Mouse (Mus musculus): Measurements from ENCODE around the gene 4930556J24Rik. TPM values are rescaled to one million over a fixed set of nuclear protein-coding genes. Genes with fewer than 3 reads are reported as not detected.
"Not testable (repeated sequence)": the region's sequence is repeated elsewhere in the genome, so short reads cannot be mapped to it uniquely, and the experiment has no call there.

4930556J24Rik gene
- total RNA-seq (2022), result not detected

DNA sequence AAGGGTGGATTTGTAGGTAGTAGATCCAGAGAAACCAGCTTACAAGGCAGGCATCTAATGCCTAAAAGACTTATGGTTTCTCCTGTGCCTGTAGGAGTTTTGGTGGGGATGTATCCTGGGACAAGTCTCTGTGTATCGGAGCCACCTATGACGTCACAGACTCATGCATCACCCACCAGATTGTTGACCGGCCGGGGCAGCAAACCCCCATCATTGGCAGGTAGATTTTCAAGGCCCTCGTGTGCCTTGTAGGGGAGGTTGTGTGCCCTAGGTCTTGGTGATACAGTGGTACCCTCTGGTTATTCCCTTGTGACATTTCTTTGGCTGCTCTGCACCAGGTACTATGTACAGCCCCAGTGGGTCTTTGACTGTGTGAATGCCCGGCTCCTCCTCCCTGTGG is at the start of gene 4930556J24Rik:
Gene 4930556J24Rik (minus strand): TSS at position 101 of the 400 bp plus-strand sequence.
- DNase-seq (ENCODE audit: low spot score), result no peak

DNA sequence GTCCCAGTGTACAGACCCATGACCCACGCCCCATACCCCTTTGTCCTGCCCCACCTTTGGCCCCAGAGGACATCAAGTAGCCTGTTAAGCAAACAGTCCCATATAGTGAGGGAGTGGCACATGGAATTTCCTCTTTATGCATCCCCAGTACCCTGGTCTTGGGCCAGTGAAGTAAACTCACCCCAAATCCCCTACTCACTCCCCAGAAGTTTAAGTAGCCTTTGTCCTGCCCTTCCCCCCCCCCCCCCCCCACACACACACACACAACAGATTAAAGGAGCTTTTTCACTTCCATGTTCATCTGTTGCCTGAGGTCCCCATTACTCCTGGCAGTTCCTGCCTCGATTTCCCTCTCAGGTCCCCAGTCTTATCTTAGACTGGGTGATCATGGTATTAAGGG is 46.7 kb upstream of the 4930556J24Rik start:
- DNase-seq (ENCODE audit: low spot score), result no peak

DNA sequence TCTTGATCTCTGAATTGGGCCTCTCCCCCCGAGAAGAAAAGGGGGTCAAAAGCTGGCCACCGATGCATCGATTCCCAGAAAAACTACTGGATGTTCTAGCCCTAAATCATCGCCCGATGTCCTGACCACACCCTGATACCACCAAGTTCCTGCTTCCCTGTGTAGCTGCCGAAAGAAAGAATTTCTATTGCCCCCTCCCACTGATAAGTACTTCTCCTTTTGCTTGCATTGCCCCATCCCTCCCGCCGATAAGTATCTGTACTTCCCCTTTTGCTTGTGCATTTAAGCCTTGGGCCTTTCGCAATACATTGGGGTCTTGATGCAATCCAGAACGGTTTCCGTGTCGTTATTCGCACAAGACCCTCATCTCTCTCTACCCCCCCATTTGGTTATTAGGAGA is 45.5 kb upstream of the 4930556J24Rik start:
- DNase-seq (ENCODE audit: low spot score), result not testable (repeated sequence)

DNA sequence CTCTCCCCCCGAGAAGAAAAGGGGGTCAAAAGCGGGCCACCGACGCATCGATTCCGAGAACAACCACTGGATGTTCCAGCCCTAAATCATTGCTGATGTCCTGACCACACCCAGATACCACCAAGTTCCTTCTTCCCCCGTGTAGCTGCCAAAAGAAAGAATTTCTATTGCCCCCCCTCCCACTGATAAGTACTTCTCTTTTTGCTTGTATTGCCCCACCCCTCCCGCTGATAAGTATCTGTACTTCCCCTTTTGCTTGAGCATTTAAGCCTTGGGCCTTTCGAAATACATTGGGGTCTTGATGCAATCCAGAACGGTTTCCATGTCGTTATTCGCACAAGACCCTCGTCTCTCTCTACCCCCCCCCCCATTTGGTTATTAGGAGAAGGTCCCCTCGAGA is 39.2 kb upstream of the 4930556J24Rik start:
- not testable (repeated sequence) for DNase-seq (ENCODE audit: low spot score)

DNA sequence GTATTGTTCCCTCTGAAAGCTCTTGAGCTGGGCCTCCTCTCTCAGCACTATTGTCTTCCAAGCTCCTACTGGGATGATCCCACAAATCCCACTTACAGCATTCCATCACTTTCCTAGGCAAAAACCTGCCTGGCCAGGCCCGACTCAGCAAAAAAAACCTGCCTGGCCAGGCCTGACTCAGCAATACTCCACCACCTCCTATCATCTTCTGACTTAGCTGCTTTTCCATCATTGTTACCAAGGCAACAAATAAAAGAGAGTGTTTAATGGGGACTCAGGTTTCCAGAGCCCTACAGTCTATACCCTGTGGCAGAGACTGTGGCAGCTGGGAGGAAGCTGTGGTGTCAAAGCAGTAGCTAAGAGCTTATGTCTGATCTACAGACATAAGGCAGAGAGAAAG is 36.0 kb upstream of the 4930556J24Rik start:
- DNase-seq (ENCODE audit: low spot score), result no peak

DNA sequence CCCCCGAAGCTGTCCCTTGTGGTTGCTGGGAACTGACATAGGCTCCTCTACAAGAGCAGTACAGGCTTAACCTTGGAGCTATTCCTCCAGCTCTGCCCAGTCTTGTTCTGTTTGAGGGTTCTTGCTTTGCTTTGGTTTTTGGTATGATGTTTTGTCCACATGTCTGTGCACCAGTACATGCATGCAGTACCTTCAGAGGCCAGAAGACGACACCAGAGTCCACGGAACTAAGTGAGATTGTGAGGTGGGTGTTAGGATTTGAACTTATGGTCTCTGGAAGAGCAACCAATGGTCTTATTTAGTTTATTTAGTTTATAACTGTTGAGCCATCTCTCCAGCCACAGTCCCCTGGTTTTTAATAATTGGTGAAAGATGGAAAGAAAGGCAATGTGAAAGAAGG is 29.9 kb upstream of the 4930556J24Rik start:
- DNase-seq (ENCODE audit: low spot score), result no peak

DNA sequence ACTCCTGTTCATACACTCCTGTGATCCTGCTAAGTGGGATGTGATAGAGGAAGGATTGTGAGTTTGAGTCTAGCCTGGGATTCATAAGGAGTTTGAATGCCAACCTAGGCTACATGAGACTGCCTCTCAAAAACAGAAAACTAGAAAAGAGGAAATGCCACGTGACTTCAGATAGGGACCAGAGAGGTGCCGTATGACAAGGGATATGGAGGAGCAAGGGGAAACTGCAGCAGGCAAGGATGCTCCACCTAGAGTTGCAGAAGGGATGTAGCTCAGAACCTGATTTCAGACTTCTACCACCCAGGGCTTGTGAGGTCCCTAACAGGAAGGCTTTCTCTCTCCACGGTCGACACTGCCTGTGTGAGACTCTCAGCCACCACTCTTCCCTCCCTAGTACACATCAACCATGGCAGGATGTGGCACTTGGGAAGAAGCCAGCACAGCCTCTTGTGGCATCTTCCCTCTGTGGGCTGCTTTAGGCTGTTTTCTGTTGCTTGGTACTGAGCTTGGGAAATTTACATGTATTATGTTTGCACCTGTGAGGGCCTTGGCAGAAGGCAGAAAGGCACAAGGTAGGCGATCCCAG is 28.7 kb upstream of the 4930556J24Rik start:
- DNase-seq (ENCODE audit: low spot score), result no peak

DNA sequence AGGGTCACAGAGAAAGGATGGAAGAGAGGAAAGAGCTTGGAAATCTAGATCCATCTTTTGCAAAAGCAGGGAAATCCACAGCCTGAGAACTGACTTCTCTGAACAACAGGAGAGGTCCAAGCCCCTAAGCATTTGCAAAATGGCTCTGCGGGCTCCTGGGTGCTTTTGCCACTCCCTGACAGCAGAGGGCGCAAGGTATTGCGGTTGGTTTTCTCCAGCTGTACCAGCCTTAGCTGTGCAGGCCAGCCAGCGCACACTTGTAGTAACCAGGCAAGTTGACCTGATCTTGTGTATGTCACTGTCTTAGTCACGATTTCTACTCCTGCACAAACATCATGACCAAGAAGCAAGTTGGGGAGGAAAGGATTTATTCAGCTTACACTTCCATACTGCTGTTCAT is 25.0 kb upstream of the 4930556J24Rik start:
- DNase-seq (ENCODE audit: low spot score), result peak; percentile 18

DNA sequence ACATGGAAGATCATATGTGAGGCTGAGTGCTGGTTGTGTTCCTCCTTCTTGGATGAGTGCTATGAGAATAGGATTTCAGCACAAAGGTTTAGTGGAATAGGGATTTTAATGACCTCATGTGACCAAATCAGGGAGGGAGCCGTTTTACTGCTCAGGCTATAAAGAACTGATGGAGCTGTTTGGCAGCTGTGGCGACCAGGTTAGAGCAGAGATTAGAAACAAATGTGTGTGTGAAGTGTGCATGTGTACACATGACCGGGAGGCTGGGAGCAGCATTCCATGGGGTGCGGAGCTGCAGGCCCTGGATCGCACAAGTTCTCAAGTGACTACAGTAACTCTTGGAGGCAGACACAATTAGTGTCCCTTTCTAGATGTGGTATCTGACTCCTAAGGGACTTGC is 23.0 kb upstream of the 4930556J24Rik start:
- DNase-seq (ENCODE audit: low spot score), result no peak

DNA sequence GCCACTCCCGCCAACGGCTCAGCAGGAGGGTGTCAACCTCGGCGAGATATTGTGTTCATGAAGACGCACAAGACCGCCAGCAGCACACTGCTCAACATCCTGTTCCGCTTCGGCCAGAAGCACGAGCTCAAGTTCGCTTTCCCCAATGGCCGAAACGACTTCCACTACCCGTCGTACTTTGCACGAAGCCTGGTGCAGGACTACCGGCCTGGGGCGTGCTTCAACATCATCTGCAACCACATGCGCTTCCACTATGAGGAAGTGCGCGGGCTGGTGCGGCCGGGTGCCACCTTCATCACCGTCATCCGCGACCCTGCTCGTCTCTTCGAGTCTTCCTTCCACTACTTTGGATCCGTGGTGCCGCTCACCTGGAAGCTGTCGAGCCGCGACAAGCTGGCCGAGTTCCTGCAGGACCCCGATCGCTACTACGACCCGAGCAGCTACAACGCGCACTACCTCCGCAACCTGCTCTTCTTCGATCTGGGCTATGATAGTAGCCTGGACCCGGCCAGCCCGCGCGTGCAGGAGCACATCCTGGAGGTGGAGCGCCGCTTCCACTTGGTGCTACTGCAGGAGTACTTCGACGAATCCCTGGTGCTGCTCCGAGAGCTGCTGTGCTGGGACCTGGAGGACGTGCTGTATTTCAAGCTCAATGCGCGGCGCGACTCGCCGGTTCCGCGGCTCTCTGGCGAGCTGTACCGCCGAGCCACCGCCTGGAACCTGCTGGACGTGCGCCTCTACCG is 21.6 kb upstream of the 4930556J24Rik start:
- DNase-seq (ENCODE audit: low spot score), result no peak

DNA sequence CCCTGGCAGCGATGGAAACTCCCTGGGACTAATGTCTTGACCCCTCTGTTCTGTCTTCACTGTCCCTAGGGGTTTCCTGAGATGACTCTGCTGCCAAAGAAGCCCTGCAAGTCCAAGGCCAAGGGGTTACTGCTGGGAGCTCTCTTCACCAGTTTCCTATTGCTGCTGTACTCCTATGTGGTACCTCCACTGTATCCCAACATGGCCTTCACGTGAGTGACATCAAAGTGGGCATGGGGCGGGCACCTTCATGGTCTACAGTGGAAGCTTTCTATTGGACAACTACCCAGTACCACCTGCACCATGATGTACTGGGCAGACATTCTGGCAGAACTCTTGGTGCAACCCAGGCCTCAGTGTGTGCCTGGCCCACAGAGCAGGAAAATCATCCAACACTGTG is 20.3 kb upstream of the 4930556J24Rik start:
- DNase-seq (ENCODE audit: low spot score), result no peak

DNA sequence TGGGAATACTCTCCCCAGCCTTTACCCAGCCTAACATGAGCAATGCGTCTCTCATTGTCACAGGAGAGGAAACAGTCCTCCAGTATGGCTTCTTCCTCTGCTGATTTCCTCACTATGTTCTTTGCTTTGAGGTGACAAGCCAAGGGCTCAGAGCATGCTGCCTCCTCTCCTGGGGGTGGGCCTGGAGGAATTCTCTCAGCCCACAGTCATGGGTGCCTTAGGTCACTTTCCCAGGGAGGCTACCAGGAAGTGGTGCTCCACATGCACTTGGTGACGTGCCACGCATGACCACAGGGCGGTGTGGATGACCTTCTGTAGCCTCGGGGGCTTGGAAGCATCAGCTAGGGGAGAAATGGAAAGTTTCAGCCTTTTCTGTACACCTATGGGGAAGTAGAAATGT is 18.9 kb upstream of the 4930556J24Rik start:
- DNase-seq (ENCODE audit: low spot score), result no peak

DNA sequence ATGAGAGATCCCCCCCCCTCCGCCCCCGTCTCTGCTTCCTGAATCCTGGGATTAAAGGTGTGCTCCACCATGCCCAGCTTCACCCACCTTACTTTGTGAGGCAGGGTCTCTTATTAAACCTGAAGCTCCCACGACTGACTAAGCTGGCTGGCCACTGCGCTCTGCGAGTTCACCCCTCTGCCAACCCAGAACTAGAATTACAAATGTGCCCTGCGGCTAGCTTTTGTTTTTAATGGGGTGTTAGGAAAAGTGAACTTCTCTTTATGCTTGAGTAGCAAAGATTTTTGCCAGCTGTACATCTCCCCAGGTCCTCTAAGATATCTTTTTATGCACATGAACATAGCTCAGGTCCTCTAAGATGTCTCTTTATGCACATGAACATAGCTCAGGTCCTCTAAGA is 17.3 kb upstream of the 4930556J24Rik start:
- no peak for DNase-seq (ENCODE audit: low spot score)

DNA sequence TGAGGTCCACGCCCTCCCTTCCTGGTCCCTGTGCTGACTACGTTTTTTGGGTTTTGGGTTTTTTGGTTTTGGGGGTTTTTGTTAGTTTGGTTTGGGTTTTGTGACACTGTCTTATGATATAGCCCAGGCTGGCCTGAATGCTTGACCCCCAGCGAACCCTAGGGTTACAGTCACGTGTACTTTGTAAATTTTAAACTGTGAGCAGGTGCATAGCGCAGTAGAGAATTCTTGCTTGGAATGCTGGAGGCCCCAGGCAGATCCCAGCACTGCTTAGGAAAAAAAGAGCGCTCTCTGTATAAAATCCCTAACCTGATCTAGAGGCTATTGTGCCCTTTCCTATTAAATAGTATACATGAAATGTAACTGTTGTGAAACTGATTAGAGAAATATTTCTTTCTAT is 16.6 kb upstream of the 4930556J24Rik start:
- no peak for DNase-seq (ENCODE audit: low spot score)

DNA sequence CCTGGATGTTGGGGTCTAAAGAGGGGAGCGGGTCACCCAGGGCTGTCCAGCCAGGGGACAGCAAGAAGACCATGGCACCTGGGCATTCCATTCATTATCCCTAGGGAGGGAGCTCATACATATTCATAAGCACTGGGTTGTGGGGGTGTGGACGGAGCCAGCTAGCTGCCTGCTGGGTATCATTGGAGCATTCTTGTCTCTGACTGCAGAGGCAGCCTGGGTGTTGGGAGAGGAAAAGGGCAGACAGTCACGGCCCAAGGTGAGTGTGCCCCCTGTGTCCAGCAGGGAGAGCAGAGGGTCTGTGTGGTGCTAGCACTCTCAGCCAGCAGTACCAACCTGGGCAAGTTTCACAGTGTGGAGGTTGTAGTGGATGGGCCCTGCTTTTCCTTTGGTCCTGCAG is 13.2 kb upstream of the 4930556J24Rik start:
- DNase-seq (ENCODE audit: low spot score), result no peak

DNA sequence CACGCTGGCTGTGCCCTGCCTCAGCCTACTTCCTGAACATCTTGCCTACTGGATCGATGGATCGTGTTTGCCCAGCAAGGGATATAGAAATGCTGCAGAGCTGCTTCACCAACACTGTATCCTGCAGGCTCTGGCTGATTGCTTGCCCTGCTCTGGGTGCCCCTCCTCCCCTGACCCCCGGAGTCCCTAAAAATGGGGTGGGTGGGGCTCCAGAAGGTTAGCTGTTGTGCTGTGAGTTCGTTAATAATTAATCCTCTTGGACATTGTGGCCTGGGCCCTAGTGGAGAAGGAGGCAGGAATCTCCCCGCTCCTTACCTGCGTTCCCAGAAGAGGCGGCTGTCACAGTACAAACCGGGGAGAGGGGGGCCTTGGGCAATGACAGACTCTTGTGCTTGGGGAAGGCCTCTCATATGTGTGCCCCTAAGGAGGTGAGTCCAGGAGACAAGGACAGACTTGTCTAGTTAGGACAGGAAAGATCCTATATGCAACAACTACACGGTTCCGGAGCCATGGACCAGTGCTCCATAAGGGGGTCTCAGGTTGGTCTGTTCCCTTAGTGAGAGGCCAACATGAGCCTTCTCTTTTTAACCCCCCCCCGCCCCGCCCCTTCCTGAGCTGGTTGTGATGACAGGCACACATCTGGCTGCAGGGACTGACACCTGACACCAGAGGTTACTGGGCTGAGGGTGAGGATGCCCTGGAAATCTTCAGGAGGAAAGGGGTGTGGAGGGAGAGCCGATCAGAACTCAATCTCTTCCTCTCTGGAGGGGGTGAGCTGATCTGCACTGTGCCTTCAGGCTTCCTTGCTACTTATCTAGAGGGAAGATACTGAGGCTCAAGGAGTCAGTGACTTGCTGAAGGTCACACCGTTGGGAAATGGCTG is 7.5 kb upstream of the 4930556J24Rik start:
- no peak for DNase-seq (ENCODE audit: low spot score)

DNA sequence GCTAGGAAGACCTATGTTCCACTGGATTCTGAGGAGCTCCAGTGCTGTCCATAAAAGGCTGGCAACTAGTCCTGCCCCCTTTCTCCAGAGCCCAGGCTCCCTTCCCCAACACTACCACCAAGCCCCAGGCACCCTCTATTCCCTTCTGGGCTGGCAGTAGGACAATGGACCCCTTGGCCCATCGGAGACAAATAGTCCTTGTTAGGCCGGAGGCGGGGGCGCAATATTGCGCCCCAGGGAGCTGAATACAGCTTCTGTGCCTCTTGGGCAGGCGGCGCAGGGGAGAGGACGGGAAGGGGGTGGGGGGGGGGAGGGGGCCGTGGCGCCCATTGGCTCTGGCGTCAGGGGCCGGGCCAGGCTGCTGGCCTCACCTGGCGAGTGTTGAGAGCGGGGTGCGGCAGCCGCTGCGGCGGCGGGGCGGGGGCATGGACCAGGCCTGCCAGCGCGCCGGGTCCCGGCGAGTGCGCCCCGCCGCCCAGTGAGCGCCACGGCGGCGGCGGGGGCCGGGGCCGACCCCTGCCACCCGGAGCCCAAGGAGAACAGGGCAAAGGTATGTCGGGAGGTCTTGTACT is 6.8 kb upstream of the 4930556J24Rik start, which contains the start of gene Gal3st1:
Gene Gal3st1 (plus strand): TSS at position 346 of the 572 bp plus-strand sequence.
- no peak for DNase-seq (ENCODE audit: low spot score)

DNA sequence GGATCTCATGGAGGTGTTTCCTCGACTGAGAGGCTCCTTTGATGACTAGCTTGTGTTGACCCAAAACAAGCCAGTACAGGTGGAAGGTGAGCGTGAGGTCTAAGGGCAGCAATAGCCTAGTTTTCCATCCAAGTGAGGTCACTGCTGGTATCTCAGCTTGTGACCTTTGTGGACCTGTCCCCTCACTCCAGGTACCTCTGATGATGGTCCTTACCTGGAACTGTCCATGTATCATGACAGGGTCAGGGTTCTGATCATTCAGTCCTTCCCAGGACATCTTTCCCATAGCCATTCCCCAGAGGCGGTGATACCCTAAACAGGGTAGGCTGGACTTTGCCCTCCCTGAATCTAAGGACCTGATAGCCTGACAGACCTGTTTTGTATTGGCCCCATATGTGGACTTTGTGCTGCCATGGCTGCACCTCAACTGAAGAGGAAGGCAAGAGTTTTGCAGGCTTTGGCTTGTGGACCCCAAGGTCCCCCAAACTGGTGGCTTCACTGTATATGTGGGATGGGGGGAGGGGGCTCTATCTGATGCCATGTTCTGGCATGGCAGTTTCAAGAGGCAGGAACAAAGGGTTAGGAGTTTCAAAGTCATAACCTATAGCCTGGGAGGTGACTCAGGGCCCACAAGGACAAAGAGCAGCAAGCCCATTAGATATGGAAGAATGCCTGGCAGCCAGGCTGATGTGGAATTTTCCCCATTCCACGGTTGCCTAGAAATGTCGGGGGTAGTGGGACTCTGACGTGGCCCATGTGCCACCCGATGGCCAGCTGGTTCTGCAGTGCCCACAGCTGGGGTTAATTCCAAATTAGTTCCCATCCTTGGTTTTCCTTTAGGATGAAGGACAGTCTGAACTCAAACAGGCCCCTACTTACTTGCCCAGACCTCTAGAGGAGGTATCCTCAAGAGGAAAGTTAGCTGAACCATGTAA is 6.0 kb upstream of the 4930556J24Rik start:
- no peak for DNase-seq (ENCODE audit: low spot score)

DNA sequence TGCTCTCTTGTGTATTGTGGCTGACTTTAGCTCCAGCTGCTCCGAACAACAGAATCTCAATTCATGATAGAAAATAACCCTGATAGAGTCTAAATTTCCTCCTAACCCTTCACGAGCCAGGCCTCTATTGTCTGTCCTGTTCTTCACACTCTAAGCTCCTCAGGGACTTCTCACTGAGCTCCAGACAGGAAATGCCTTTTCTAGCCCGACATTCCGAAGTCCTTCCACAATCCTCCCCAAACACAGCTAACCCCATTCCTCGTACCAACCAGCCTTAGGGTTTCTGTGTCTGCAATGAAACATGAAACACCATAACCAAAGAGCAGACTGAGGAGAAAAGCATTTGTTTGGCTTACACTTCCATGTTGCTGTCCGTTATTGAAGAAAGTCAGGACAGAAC is 5.0 kb upstream of the 4930556J24Rik start:
- DNase-seq (ENCODE audit: low spot score), result no peak

DNA sequence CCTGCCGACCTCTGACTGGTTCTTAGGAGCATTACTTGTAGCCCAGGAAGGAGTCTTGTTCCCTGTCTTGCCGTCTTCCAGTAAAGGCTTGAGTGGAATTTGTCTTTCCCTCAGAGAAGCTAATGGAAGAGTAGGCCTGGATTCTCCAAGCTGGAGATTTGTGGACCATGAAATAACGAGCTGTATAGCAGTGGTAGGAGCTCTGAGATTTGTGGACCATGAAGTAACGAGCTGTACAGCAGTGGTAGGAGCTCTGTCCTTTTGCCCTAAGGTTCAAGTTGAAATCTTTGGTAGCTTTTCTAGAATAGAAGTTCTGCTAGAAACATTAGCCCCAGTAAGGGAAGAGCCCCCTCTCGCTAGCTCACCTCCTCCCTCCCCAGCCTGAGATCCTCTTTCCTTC is 1.8 kb upstream of the 4930556J24Rik start:
- DNase-seq (ENCODE audit: low spot score), result no peak

DNA sequence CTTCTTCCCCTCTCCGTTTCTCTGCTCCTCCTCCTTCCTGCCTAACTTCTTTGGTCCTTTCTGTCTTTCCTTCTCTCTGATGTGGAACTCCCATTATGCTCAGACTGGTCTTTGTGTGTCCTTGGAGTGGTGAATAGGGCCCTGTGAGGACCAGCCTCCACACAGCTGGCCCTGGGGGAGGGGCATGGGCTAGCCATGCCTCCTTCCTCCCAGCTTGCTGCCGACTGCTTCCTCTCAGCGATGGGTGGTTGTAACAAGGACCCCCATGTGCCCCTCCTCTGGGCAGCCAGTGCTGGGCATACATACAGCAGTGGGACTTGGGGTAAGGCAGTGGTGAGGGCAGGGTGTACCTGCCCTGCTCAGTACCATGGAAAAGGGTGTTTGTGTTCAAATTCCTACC is 2.3 kb downstream of the 4930556J24Rik start:
- no peak for DNase-seq (ENCODE audit: low spot score)

Measured in heart, adult 8-10 months (tissue).